Mouse (Mus musculus): Measurements from ENCODE around the gene Dnajb8.

The Dnajb8 gene

DNA sequence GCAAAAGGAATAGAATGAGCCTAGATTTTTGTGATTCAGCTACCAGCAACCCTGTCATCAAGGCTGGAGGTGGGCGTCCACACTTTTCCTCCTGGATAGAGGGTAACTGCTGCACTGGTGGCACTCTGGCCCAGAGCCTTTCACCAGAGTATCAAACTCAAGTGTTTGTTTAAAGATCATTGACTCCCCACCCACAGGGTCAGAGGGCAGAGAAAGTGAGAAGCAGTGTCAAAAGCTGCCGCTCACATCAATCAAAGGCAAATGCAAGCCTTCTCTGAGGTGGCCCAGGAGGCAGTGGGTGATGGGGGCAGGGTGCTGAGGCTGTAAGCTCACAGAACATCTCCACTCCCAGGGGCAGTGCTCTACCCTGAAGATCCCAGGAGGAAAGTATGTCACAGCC, 77.4 kb downstream of the Dnajb8 start:
- no peak for DNase-seq

DNA sequence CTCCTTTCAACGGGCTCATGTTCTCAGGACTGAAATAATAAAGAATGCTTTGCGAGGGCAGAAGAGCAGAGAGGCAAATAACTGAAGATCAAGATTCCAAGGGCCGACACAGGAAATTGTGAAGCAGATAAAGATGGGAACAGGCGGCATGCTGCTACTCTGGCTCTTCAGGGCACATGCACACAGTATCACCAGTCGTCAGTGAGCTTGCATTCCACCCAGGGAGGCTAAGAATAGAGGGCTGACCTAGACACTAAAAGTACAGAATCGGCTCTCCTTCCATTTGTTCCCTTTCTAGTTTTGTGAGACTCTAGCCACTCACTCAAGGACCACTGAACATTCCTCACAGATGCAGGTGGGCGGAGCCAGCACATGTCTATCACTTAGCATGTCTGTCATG, 79.2 kb downstream of the Dnajb8 start:
- DNase-seq, result no peak

Measured in thymus, postnatal 4 days (tissue).